Mouse (Mus musculus) frontal cortex, postnatal 10 days (tissue): ENCODE results near the gene Stag2.

Experiments used
- DNase-seq, 2 experiments: peaks; one replicate each; pipeline ENCODE4 v3.0.0; 2022; ENCODE audit warnings: low spot score in 2 of 2, mixed read lengths in 1 of 2

The Stag2 gene

GRCm38 (mm10) chrX:42215742-42216141 is 66.6 kb downstream of the Stag2 start:
- DNase-seq: no peak

- DNase-seq: no peak
Measured at GRCm38 (mm10) chrX:42250342-42250741, 101.2 kb downstream of the Stag2 start.

- no peak for DNase-seq
Measured at GRCm38 (mm10) chrX:42272713-42273112, 123.6 kb downstream of the Stag2 start.

- no peak for DNase-seq
Measured at GRCm38 (mm10) chrX:42290215-42290614, 141.1 kb downstream of the Stag2 start.

- DNase-seq: no peak
Measured at GRCm38 (mm10) chrX:42315231-42315630, 166.1 kb downstream of the Stag2 start.

- DNase-seq: no peak
Measured at GRCm38 (mm10) chrX:42320424-42320823, 171.3 kb downstream of the Stag2 start.

GRCm38 (mm10) chrX:42321200-42321773 is 172.2 kb downstream of the Stag2 start:
- no peak for DNase-seq

GRCm38 (mm10) chrX:42324848-42325247 is 175.7 kb downstream of the Stag2 start:
- no peak for DNase-seq
